ENCODE assay signal across 7 mouse cellular contexts in the genomic region with DNA sequence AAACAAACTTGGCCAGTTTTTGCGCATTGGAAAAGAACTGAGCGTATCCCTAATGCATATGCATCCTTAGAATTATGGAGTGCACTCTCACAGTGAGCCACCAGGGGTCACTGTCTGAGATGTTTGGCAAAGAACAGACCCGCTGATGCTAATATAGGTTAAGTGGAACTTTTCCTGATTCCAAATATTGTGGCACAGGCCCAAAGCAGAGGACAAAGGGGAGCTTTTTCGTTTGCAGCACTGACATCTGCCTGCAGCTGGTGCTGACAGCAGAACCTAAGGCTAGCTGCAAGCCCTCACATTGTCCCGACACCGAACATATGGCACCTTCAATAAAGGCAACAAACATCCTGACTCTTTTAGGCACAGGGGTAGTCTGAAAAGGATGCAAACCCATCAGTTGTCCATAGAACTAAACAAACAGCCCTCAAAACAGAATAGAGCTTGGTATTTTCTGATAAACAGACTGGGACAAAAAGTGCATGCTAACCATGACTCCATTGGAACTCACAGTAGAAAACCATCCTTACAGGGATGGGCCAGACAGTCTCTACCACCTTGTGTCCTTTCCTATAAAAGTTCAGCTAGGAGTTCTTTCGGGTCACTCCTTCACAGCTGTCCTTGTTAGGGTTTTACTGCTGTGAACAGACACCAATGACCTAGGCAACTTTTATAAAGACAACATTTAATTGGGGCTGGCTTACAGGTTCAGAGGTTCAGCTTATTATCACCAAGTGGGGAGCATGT.
DNase-seq lines count a peak whose midpoint lies in the region; ATAC-seq lines count a peak whose summit lies in the region.

No protein-coding gene starts in this region.

- no peaks in the 10 kb centered on the region for H3K4me1 ChIP-seq in midbrain, embryonic 14.5 days (ENCODE audit: control insufficient read depth, insufficient read depth, low read length)
- H3K4me1 ChIP-seq in stomach, embryonic 15.5 days = no peaks in the 10 kb centered on the region

- no peak overlapping the region for H3K9ac ChIP-seq in midbrain, embryonic 14.5 days (replicated peaks; ENCODE audit: low read length)
- H3K9ac ChIP-seq in stomach, embryonic 15.5 days = no peak overlapping the region

- no peaks in the 10 kb centered on the region for H3K9me3 ChIP-seq in midbrain, embryonic 14.5 days (ENCODE audit: control insufficient read depth, low read length)
- no peaks in the 10 kb centered on the region for H3K9me3 ChIP-seq in stomach, embryonic 15.5 days

- H3K4me2 ChIP-seq in midbrain, embryonic 14.5 days (ENCODE audit: low read length) = no peak overlapping the region
- no peak overlapping the region for H3K4me2 ChIP-seq in stomach, embryonic 15.5 days

- WGBS in midbrain, embryonic 14.5 days = 51% methylated on average over 7 of the region's 7 CpGs
- 39% methylated on average over 7 of the region's 7 CpGs for WGBS in stomach, embryonic 15.5 days

- H3K4me3 ChIP-seq in midbrain, embryonic 14.5 days (replicated peaks; ENCODE audit: low read depth, low read length) = no peak overlapping the region
- no peak overlapping the region for H3K4me3 ChIP-seq in stomach, embryonic 15.5 days (replicated peaks)

- H3K27me3 ChIP-seq in midbrain, embryonic 14.5 days (ENCODE audit: control insufficient read depth, insufficient read depth, low read length) = no peaks in the 10 kb centered on the region
- no peaks in the 10 kb centered on the region for H3K27me3 ChIP-seq in stomach, embryonic 15.5 days (replicated peaks)

- peak; percentile 43 for DNase-seq in cerebellum, adult 8-10 months
- peak; percentile 53 to 84 for DNase-seq in frontal cortex, postnatal 14 days (ENCODE audit: low spot score in 2 of 2)
- DNase-seq in kidney, adult 11 months = peak; percentile 53
- peak; percentile 50 to 72 for DNase-seq in left cerebral cortex, postnatal 36 days (ENCODE audit: low spot score in 2 of 2)
- peak; percentile 92 for DNase-seq in midbrain, embryonic 14.5 days

- intact Hi-C loops in left cerebral cortex, postnatal 36 days (cut with DNase I) = loop anchor here (1.0 kb wide), 1 partner anchor 297 kb away; no protein-coding TSS in a partner anchor

- H3K36me3 ChIP-seq in midbrain, embryonic 14.5 days (ENCODE audit: control insufficient read depth, insufficient read depth, low read length) = no peaks in the 10 kb centered on the region
- H3K36me3 ChIP-seq in stomach, embryonic 15.5 days = no peaks in the 10 kb centered on the region

- peak; percentile 57 for ATAC-seq in activated CD4-positive, CD25-positive, alpha-beta regulatory T cell, adult 4 months
- peak; percentile 83; the same call in 1 of the 2 replicates for ATAC-seq in midbrain, embryonic 14.5 days (ENCODE audit: low FRiP score, low TSS enrichment)
- peak; percentile 43; the same call in 1 of the 2 replicates for ATAC-seq in stomach, embryonic 15.5 days (ENCODE audit: insufficient read depth, low FRiP score, low read depth)

- H3K27ac ChIP-seq in midbrain, embryonic 14.5 days (replicated peaks; ENCODE audit: low read depth, low read length) = no peak overlapping the region
- no peak overlapping the region for H3K27ac ChIP-seq in stomach, embryonic 15.5 days
